Mouse (Mus musculus) cerebellum, postnatal 36 days (tissue): Measurements from ENCODE around the gene E2f2.

ENCODE experiments used
- DNase-seq, 2 experiments: peaks; one replicate each; pipeline ENCODE4 v3.0.0; 2021 to 2022; ENCODE audit warnings: mixed read lengths in 2 of 2

Gene E2f2

DNA sequence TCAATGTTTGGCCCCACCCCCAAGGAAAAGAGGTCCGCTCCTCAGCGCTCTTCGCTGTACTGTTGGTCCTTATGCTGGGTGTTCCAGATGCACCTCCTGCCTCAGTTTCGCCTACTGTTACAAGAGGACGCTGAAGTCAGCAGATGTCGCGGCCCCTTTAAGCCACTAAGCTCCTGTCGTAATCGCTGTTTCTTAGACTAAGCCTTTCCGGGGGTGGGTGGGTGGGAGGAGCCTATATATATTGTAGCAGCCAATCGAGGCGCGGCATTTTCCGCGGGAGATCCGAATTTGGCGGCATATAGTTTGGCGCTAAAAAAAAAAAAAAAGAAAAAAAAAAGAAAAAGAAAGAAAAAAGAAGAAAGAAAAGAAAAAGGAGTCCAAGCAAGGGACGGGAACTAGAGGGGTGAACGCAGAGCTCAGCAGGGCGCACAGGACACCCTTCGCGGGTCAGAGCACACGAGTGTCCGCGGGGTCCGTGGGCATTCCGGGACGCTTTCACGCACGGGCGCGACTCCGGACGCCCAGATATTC, at the start of gene E2f2:
Gene E2f2 (plus strand): TSS at position 384 of the 531 bp plus-strand sequence.
- DNase-seq = peak; percentile 53

DNA sequence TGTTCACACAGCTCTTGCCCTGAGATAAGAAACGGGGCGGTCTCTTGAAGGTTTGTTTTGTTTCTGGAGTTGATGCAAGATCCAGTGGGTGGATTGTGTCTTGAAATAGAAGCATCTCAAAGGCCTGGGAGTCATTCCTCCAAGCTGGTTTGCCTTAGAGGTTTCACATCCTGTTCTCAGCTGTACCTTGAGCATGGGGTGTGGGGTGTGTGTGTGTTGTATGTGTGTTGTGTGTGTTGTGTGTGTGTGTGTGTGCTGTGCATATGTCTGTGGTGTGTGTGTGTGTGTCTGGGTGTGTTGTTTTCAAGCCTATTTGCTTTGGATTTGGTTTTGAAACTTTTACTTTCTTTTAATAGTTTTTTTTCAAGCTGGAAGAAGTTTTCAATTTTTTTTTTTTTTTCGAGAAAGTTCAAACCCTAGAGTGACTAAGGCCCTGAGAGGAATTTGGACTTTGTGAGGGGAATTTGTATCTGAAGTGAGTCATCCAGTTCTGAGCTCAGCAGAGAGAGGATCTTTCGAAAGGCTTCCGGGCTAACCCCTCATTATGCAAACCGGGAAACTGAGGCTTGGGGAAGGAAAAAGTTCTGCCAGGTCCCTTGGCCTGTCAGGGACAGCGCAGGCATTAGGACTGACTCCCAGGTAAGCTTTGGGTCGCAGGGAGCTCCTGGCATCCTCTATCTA, 48.9 kb upstream of the E2f2 start:
- DNase-seq = no peak

DNA sequence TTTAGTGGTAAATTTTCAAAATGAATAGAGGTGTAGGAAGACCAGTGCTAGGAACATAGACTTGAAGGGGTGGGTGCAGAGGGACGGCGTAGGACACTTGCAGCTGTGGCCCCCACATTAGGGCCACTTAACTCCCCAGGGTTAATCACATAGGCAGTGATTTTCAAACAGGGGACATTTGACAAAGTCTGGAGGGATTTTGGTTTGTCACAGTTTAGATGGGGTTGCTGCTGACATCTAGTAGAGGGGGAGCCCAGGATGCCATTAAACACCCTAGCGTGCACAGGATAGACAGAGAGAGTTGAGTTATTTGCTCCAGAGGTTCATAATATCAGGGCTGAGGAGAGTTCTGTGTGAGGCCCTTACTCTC, 48.4 kb upstream of the E2f2 start:
- no peak for DNase-seq

DNA sequence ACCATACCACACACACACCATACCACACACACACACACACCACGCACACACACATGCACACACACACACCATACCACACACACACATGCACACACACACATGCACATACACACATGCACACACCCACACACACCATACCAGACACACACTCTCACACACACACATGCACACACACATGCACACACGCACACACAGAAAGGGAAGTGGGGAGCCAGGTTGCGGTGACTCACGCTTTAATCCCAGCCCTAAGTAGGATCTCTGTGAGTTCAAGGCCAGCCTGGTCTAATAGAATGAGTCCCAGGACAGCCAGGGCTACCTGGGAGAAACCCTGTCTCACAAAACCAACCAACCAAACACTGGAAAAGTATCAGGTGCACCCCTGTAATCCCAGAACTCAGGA, 47.6 kb upstream of the E2f2 start:
- no peak for DNase-seq

DNA sequence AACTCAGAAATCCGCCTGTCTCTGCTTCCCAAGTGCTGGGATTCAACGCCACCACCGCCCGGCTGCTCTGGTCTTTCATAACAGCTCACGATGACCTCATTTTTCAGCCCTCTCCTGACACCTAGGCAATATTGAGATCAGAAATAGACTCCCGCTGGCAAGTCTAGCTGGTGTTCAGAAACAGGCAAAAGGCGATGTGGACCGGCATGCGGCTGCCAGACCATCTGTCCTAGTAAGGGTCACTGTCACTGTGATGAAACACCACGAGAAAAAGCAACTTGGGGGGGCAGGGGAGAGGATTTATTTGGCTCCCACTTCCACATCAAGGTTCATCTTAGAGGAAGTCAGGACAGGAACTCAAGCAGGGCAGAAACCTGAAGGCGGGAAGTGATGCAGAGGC, 46.7 kb upstream of the E2f2 start:
- DNase-seq = no peak

DNA sequence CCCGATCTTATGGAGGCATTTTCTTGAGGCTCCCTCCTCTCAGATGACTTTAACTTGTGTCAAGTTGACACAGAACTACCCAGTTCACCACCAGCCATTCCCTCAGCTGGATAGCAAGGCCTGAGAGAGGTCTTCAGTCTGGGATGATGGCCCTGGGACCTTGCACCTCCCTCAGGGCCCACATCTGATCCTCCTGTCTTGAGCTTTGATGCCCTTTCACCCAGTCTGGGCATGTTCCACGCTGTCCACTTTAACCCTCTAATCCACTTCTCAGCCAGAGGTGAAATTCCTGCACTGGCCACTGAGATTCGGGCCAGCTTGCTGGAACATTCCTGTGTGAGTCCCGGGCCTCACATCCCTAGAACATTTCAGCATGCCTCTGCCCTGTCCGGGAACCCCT, 46.2 kb upstream of the E2f2 start:
- no peak for DNase-seq

DNA sequence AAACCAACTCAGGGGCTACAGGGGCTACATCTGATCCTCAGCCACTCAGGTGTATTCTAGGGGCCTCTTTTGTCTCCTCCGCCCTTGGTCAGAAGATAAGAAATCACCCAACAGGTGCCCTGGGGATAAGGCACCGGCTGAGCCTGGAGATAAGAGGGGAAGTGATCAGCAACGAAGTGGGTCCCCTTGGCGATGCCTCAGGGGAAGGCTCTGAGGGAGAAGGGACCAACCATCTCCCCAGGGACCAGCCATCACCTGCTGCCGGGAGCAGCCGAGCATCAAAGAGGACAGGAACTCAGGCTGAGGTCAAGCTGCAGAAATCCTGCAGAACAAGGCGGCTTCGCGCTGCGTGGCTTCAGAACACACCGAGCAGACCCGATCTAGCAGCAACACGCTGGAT, 44.5 kb upstream of the E2f2 start:
- DNase-seq = no peak

DNA sequence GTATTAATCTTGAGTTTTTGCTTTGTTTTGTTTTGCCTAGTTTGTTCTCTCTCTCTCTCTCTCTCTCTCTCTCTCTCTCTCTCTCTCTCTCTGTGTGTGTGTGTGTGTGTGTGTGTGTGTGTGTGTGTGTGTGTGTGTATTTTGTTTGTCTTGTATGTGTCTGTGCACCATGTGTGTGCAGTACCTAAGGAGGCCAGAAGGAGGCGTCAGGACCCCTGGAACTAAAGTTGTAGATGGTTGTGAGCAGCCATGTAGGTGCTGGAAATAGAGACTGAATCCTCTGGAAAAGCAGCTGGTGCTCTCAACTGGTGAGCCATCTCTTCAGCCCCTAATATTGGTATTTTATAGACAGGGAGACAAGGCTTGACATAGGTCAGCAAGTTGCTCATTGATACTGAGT, 42.4 kb upstream of the E2f2 start:
- no peak for DNase-seq

DNA sequence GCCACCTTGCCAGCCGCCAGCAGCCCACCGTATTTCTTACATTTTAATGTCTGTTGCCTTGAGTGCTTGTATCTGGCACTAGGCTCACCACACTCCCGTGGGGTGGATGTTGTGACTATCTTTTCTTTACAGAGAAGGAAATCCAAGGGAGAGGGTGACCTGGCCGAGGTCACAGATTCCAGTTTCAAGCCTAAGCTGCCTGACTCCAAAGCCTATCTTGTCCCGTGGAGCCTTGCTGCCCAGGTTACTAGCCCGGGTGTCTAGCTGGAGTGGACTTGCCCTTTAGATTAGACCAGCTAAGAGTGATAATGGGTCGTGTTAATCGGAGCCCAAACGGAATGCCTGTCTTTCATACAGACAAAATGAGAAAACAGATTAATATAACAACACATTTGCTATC, 38.4 kb upstream of the E2f2 start:
- DNase-seq = no peak

DNA sequence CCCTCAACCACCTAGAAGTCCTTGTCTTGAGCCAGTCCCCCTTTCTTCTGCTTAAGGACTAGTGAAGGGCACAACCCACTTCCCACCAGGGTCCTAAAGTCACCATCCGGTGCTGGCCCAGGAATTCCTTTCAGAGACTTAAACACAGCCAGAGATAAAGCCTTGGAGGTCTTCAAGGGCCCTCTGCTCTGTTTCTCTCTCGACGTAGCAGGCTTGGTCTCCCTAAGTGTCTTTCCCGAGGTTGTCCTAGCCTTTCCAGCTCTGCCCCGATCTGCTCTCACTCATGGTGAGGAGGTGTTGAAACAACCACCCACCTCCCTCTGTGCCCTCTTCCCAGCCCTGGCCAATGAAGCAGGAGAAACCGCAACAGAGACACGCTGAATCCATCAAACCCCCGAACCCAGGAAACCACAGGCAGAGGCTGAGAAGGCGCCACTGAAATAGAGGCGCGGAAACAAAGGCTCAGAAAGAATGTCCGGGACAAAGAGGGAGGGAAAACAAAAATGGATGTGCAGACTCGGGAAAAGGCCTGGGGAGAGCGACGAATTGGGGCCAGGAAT, 37.7 kb upstream of the E2f2 start:
- no peak for DNase-seq

DNA sequence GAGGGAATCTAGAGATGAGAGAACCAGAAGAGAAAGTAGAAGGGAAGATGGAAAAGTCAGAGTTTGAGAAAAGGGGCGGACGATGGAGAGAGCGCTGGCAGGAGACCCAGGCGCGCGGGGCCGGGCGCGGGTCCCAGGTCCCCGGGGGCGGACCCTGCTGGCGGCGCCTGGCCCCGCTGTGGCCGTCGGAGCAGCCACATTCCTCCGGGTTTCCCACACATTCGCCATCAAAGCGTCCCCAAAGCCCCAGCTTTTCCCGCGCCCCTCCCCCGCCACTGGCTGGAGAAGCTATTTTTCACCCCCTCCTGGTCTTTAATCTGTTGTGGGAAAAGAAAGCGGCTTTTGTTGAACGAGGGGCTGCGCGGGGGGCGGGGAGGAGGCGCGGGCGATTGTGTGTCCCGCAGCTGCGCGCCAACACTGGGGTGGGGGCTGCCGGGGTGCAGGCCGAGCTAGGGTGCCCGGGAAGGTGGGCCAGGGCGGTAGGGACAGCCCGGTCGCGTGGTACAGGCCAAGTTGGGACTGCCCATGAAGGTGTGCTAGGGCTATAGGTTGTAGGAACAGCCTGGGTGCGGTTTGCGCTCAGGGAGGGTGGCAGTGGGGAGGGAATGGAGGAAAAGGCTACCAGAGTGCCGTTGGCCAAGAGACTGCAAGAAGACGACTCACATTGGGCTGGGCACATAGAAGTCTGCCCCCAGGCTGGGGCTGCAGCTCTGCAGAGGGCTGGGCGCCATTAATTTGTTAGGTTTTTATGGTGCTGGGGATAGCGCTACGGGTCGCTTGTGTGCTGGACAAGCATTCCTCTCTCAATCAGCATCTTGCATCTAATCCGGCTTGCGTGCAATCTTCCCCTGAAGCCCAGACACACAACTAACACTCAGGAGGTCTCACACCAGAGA, 37.0 kb upstream of the E2f2 start:
- DNase-seq = peak in 1 of 2 experiments; percentile 29

DNA sequence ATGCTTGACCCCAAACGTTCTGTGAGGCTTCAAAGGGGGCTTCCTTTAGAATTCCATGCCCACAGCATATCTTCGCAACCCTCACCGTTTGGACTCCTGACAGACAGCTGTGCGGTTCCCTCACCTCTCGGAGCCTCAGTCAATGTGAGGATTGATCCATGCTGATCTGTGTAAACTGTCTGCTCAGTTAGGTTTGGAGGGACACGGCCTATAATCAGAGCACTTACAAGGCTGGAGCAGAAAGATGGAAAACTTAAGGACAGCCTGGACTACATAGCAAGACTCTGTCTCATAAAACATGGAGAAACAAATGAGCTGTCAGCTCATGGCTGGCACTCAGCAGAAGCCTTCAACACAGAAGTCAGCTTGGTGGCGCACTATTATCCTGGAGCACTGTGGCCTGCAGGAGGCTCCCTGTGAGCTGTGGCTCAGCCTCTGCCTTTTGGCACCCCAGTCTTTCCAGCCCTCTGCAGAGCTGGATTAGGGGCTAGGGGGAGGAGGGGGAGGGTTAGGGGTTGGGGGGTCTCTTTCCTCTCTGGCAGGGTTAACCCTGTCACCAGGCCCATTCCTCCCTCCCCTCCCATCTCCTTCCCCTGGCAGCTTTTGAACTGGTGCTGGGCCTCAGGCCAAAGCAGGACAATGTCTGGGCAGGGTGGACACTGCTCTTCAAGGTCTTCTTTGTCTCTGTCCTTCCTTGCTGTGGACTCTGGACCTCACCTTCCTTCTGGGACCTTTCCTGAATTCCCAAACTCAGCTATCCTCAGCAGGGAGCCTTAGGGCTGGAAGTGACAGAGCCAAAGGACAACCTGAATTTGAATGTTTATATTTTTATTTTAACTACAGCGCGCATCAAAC, 36.1 kb upstream of the E2f2 start:
- DNase-seq = no peak

DNA sequence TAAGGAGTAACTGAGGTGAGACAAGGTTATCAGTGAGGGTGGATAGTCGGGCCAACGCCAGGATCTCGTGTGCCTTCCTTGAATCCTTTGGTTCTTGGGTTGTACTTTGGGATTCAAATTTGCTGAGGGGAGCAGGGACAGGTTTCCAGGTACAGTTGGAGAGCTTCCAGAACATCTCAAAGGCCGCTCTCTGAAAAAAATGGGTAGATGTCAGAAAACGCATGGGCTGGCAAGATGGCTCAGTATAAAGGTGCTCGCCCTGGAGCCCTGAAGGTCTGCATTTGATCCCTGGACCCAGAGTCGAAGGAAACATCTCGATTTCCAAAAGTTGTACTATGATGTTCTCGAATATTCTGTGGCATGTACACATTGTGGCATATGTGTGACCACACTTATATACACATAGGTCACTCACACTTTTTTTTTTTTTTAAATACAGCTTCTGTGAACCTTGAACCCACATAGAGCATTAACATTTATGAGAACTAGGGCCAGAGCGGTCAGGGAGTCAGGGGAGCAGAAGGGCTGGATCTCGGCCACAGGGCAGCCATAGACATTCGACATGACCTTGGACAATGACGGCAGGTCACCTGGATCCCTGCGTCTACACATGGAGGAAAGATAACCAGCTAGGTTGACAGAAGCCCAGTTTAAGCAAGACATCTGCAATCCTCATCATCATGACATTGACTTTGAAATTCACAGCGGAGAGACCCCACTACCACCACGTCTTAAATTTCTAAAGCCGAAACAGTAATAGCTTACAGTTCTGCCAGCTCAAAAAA, 32.7 kb upstream of the E2f2 start:
- no peak for DNase-seq

DNA sequence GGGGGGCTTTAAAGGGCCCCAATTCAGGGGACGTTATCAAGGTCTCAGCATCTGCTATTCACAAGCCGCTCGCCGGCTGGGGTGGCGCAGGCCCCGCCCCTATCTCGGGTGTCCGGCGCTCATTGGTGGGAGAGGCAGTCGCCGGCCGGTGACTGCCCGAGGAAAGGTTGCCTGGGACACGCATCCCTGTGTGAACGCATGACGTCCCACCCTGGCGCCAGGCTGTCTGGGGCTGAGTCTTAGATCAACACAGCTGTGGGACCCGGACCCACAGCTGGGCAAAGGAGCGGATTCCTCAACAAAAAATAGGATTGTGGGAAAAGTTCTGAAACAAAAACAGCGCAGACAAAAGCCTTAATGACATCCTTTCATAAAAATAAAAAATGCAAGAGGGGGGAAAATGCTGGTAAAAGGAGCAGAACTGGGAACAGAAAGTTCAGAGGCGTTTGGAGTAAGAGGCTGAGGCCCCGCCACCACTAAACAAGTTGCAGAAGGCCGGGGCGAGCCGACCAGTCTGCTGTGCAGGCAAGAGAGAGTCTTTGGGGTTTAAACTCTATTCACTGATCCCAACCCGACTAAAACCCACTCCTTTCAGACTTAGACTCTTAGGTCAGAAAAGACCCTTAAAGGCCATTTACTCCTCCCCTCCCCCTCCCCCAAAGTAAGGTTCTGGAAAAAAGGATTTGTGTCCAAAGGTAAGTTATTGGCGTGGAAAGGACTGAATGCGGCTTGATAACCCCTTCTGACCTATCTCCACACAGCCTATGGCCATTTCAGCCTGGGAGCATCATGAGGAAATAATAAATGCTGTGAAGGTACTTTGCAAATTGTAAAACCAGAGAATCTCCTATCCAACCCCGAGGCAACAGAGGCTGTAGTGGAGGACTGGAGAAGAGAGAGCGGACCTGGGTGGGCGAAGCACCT, 31.6 kb upstream of the E2f2 start:
- peak; percentile 58 to 70 for DNase-seq

DNA sequence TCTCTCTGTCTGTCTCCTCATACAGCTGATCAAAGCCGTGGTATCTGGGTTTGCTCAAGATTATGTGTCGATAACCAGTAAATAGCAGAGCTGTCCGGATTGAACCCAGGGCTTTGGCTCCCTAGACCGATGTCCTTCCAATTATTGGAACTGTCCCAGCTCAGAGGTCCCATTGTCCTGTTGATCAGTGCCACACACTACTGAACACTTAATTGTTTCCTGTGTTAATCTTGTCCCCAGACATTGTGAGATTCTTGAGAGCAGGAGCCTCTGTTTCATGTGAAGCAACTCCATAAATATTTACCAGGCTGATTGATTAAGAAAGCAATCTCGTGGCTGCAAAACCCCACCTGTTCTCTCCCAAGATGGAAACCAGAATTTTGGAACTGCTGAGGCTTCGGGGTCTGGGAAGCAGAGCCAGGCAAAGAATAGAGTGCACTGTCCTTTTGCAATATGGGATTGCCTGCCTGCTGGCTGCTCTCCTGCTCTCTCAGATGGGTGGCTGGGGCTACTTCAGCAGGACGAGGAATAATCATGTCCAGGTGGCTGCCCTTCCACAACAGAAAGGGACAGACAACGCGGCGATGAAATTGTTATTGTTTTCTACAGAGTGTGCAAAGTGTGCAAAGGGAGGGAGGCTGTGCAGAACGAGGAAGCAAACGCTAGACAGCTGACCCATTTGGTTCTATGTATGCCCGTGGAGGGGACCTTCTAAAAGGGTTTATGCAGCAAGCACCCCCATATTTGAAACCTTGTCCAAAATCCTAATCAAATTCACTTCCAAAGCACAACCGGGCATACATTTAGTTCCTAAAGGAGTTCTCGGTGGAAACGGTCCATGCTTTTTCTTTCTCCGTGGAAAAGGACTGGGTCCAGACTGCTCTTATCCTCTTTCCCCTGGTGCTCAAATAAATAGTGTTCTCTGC, 29.7 kb upstream of the E2f2 start:
- DNase-seq = no peak

DNA sequence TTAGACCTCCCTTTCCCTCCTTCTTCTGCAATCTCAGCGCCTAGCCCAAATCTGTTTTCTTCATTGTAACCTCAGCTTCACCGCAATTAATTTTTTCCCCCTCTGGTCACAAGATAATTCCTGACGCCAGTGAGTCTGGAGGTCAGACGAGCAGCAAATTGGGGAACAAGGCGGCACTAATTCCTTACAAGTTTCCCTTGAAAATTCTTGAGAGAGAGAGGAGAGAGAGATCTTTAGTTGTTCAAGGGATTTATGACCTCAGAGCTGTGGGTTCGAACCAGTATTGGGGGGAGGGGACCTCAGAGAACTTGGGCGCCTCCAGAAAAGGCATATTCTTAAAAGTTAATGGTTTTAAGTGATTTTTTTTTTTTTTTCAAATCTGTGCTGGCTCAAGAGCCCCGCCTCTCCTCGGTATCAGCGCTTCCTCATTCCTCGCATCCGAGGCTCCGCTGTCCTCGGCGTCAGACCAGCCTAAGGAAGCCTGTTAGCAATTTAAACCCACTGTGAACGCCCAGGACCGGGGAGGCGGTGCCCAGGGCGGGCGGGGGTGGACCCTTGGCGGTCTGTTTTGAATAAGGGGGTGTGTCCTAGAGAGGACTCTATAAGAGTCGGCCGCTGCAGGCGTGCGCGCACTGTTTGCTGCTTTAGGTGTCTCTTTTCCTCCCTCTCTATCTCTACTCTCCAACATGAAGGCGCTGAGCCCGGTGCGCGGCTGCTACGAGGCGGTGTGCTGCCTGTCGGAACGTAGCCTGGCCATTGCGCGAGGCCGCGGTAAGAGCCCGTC, 28.8 kb upstream of the E2f2 start, which contains the start of gene Id3:
Gene Id3 (plus strand): TSS at position 305 of the 784 bp plus-strand sequence.
- peak; percentile 34 to 39 for DNase-seq

DNA sequence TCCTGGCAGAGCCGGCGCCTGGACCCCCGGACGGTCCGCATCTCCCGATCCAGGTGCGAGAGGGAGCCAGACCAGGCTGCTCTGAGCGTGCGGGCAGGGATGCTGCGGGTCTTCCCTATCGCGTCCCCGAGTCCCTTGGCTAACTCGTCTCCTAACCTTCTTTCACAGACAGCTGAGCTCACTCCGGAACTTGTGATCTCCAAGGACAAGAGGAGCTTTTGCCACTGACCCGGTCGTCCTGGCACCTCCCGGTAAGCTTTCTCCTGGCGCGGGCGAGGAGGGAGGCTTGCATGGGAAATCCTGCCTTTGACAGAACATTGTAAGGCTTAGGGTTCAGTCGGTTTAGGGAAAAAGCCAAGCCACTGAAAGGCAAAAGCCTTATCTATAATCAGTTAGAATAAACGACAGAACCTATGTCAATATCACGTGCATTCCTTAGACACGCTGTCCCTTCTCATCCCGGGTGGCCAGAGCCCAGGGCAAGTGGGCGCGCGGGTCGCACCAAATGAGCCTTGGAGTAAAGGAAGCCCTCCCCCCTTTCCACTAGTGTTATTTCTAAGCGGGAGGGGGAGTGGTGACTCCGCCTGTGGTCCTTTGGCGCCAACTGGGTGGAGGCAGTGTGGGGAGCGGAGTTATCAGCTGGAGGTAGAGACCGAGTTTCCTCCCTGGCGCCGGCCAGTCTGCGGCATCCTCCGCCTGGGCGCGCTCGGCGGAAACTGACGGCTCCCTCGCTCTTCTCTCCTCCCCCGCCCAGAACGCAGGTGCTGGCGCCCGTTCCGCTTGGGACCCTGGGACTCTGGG, 27.9 kb upstream of the E2f2 start:
- DNase-seq = no peak

DNA sequence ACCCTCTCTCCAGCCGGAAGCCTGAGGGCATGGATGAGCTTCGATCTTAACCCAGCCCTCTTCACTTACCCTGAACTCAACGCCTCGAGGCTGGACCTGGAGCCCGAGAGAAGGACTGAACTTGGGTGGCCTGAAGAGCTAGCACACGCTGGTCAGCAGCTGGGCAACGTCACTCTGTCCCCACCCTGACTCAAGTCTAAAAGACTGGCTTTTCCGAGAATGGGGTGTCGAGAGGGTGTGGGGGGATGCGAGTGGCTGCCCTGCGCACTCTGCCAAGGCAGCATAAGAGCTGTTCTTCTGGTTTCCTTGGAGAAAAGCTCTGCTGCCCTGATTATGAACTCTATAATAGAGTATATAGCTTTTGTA, 27.3 kb upstream of the E2f2 start:
- no peak for DNase-seq
